Mouse (Mus musculus) frontal cortex, postnatal 10 days (tissue): Measurements from ENCODE around the gene Abcc8.
"Not testable (repeated sequence)": the region's sequence is repeated elsewhere in the genome, so short reads cannot be mapped to it uniquely, and the experiment has no call there.

ENCODE experiments used
- DNase-seq, 2 experiments: peaks; one replicate each; pipeline ENCODE4 v3.0.0; 2022; ENCODE audit warnings: low spot score in 2 of 2, mixed read lengths in 1 of 2

Gene Abcc8

GRCm38 (mm10) chr7:46179431-46180275 is at the start of gene Abcc8:
Abcc8 (minus strand) TSS chr7:46180033.
- peak; percentile 47 to 48 for DNase-seq

GRCm38 (mm10) chr7:46226936-46227335 is 47.1 kb upstream of the Abcc8 start:
- DNase-seq = no peak

- peak in 1 of 2 experiments; percentile 41 for DNase-seq
Observed at GRCm38 (mm10) chr7:46226253-46226652, 46.4 kb upstream of the Abcc8 start.

GRCm38 (mm10) chr7:46220591-46221129 is 40.8 kb upstream of the Abcc8 start:
- DNase-seq = no peak

- no peak for DNase-seq
Observed at GRCm38 (mm10) chr7:46218415-46218814, 38.6 kb upstream of the Abcc8 start.

GRCm38 (mm10) chr7:46216481-46216880 is 36.6 kb upstream of the Abcc8 start:
- DNase-seq = no peak

GRCm38 (mm10) chr7:46210276-46210675 is 30.4 kb upstream of the Abcc8 start:
- DNase-seq = no peak

- no peak for DNase-seq
Observed at GRCm38 (mm10) chr7:46208131-46208530, 28.3 kb upstream of the Abcc8 start.

- no peak for DNase-seq
Observed at GRCm38 (mm10) chr7:46204775-46205174, 24.9 kb upstream of the Abcc8 start.

- DNase-seq = peak in 1 of 2 experiments; percentile 47
Observed at GRCm38 (mm10) chr7:46204046-46204471, 24.2 kb upstream of the Abcc8 start.

- no peak for DNase-seq
Observed at GRCm38 (mm10) chr7:46201649-46202048, 21.8 kb upstream of the Abcc8 start.

- no peak for DNase-seq
Observed at GRCm38 (mm10) chr7:46200021-46200420, 20.2 kb upstream of the Abcc8 start.

- no peak for DNase-seq
Observed at GRCm38 (mm10) chr7:46195356-46195755, 15.5 kb upstream of the Abcc8 start.

- no peak for DNase-seq
Observed at GRCm38 (mm10) chr7:46184232-46184631, 4.4 kb upstream of the Abcc8 start.

- peak in 1 of 2 experiments; percentile 41 for DNase-seq
Observed at GRCm38 (mm10) chr7:46181590-46181989, 1.8 kb upstream of the Abcc8 start.

GRCm38 (mm10) chr7:46168980-46169379 is 10.9 kb downstream of the Abcc8 start:
- not testable (repeated sequence) for DNase-seq

GRCm38 (mm10) chr7:46168402-46168801 is 11.4 kb downstream of the Abcc8 start:
- no peak for DNase-seq

- no peak for DNase-seq
Observed at GRCm38 (mm10) chr7:46167901-46168300, 11.9 kb downstream of the Abcc8 start.

GRCm38 (mm10) chr7:46165876-46166275 is 14.0 kb downstream of the Abcc8 start:
- DNase-seq = no peak

GRCm38 (mm10) chr7:46162731-46163130 is 17.1 kb downstream of the Abcc8 start:
- DNase-seq = no peak

- DNase-seq = no peak
Observed at GRCm38 (mm10) chr7:46162132-46162727, 17.6 kb downstream of the Abcc8 start.

GRCm38 (mm10) chr7:46161615-46162014 is 18.2 kb downstream of the Abcc8 start:
- DNase-seq = no peak

- no peak for DNase-seq
Observed at GRCm38 (mm10) chr7:46157746-46158145, 22.1 kb downstream of the Abcc8 start.
